Mouse (Mus musculus) small intestine, adult 10 weeks (tissue): ENCODE measurements around the gene Gm7714. TPM values are rescaled to one million over a fixed set of nuclear protein-coding genes. Genes with fewer than 3 reads are reported as not detected.

Source experiments
- polyA plus RNA-seq: library from polyadenylated mRNA; stranded (reverse); fragments of 350-450 nt; fragmentation: Illumina TruSeq; extraction: RNeasy Lipid Tissue Mini Kit (QIAGEN cat#74804); gene quantifications from one replicate; pipeline ENCODE4 v1.2.3, GENCODE M21; 2014; ENCODE audit warnings: low replicate concordance

Gm7714 gene
- not detected for polyA plus RNA-seq

GRCm38 (mm10) chr5:88268619-88269018 lies at the start of gene Gm7714:
Gm7714 (plus strand) TSS chr5:88268919.

GRCm38 (mm10) chr5:88317012-88317411 lies 48.3 kb downstream of the Gm7714 start, which contains the start of gene Prol1:
Prol1 (plus strand) TSS chr5:88317312.

Other genes with a start within 250 kb of the Gm7714 start
- not detected for gene Smr2, start 182.4 kb upstream of the Gm7714 start, polyA plus RNA-seq
- gene Gm11116, start 157.4 kb upstream of the Gm7714 start, polyA plus RNA-seq, result not detected
- gene Gm11115, start 114.8 kb upstream of the Gm7714 start, polyA plus RNA-seq, result not detected
- gene Prol1, start 48.4 kb downstream of the Gm7714 start, polyA plus RNA-seq, result not detected
- not detected for gene Amtn, start 107.2 kb downstream of the Gm7714 start, polyA plus RNA-seq
- not detected for gene Ambn, start 187.1 kb downstream of the Gm7714 start, polyA plus RNA-seq
- gene Enam, start 219.1 kb downstream of the Gm7714 start, polyA plus RNA-seq, result 0.07 TPM